Mouse (Mus musculus) heart, embryonic 16.5 days (tissue): ENCODE results near the gene Retreg1. TPM values are rescaled to one million over a fixed set of nuclear protein-coding genes. Genes with fewer than 3 reads are reported as not detected.
"Not testable (repeated sequence)": the region's sequence is repeated elsewhere in the genome, so short reads cannot be mapped to it uniquely, and the experiment has no call there.

Experiments
- ATAC-seq: fragments of 200-750 bp; cut with Nextera tagmentation; replicated peaks from 2 replicates; pipeline ENCODE4 v1.8.0; 2017; ENCODE audit warnings: moderate number of reproducible peaks; ENCODE audit not compliant: insufficient read depth, low FRiP score; ENCODE audit errors: extremely low read depth
- H3K27ac ChIP-seq: fragments of 300-500 bp; sonication (generic); 2 replicates; pipeline ENCODE4 v1.5.1; 2014; ENCODE audit warnings: mild to moderate bottlenecking, low read length, control low read depth, moderate library complexity
- H3K27me3 ChIP-seq: fragments of 300-500 bp; sonication (generic); 2 replicates; pipeline ENCODE4 v1.6.1; 2014; ENCODE audit warnings: low read length, mixed read lengths; ENCODE audit not compliant: control insufficient read depth, insufficient read depth
- H3K36me3 ChIP-seq: fragments of 300-500 bp; sonication (generic); 2 replicates; pipeline ENCODE4 v1.6.1; 2014; ENCODE audit not compliant: control insufficient read depth, insufficient read depth
- H3K4me1 ChIP-seq: fragments of 300-500 bp; sonication (generic); 2 replicates; pipeline ENCODE4 v1.6.1; 2014; ENCODE audit warnings: low read length, mixed read lengths; ENCODE audit not compliant: control insufficient read depth, insufficient read depth
- H3K4me2 ChIP-seq: fragments of 300-500 bp; sonication (generic); 2 replicates; pipeline ENCODE4 v1.6.1; 2014; ENCODE audit warnings: low read depth, mild to moderate bottlenecking, control low read depth, low read length
- H3K4me3 ChIP-seq: fragments of 300-500 bp; sonication (generic); 2 replicates; pipeline ENCODE4 v1.5.1; 2014; ENCODE audit warnings: mild to moderate bottlenecking, control low read depth, low read length
- H3K9ac ChIP-seq: fragments of 300-500 bp; sonication (generic); 2 replicates; pipeline ENCODE4 v1.6.1; 2014; ENCODE audit warnings: low read length, control low read depth
- H3K9me3 ChIP-seq: fragments of 300-500 bp; sonication (generic); replicated peaks from 2 replicates; pipeline ENCODE4 v1.6.1; 2016; ENCODE audit warnings: low read length; ENCODE audit not compliant: control insufficient read depth
- WGBS: fragments of 180-500 bp; shearing (Covaris S2); extraction: QIAGEN DNeasy Blood & Tissue Kit; methylation state at CpG from one replicate; pipeline ENCODE4 v1.1.7; 2014; 5-methylcytosine and 5-hydroxymethylcytosine counted together
- polyA plus RNA-seq: library from polyadenylated mRNA; unstranded; fragments of >200 nt; fragmentation: Nextera tagmentation; extraction: Ambion mirVana; gene quantifications from 2 replicates; pipeline ENCODE4 v1.2.1, GENCODE M21; 2015

Gene Retreg1
- polyA plus RNA-seq, 1 experiment from 2014 or later = 97.5 TPM

- Histone ChIP-seq H3K27ac (no peak overlapping the region), H3K4me1 (peaks cover 29% of the 10 kb centered on the region), H3K36me3 (no peaks in the 10 kb centered on the region), H3K4me2 (no peak overlapping the region), H3K9me3 (no peaks in the 10 kb centered on the region), H3K4me3 (no peak overlapping the region), H3K27me3 (no peaks in the 10 kb centered on the region), H3K9ac (no peak overlapping the region)
- WGBS = 19% methylated on average over 5 of the region's 5 CpGs
- ATAC-seq = peak; percentile 74
Measured at GRCm38 (mm10) chr15:25959375-25959774, 116.4 kb downstream of the Retreg1 start.

GRCm38 (mm10) chr15:25960231-25960630 lies 117.3 kb downstream of the Retreg1 start:
- Histone ChIP-seq H3K9me3 (no peaks in the 10 kb centered on the region), H3K4me1 (peaks cover 22% of the 10 kb centered on the region), H3K4me2 (no peak overlapping the region), H3K4me3 (no peak overlapping the region), H3K27me3 (no peaks in the 10 kb centered on the region), H3K36me3 (0 out of 2 replicates have a peak, but pooled peaks cover 3% of the 10 kb centered on the region), H3K9ac (no peak overlapping the region), H3K27ac (no peak overlapping the region)
- 75% methylated on average over 5 of the region's 5 CpGs for WGBS
- ATAC-seq = no peak

GRCm38 (mm10) chr15:25966220-25966774 lies 123.3 kb downstream of the Retreg1 start:
- Histone ChIP-seq H3K27ac (peak overlapping the region; percentile 7; the same call in 1 of the 2 replicates), H3K4me3 (no peak overlapping the region), H3K27me3 (no peaks in the 10 kb centered on the region), H3K4me1 (peaks cover 12% of the 10 kb centered on the region), H3K4me2 (no peak overlapping the region), H3K36me3 (peaks cover 9% of the 10 kb centered on the region), H3K9me3 (no peaks in the 10 kb centered on the region), H3K9ac (no peak overlapping the region)
- 39% methylated on average over 6 of the region's 6 CpGs for WGBS
- no peak; the same call in 1 of the 2 replicates for ATAC-seq

- 77% methylated on average over 9 of the region's 9 CpGs for WGBS
- H3K4me3 ChIP-seq = no peak overlapping the region
- H3K4me2 ChIP-seq = no peak overlapping the region
- no peak overlapping the region for H3K27ac ChIP-seq
- H3K9me3 ChIP-seq = no peaks in the 10 kb centered on the region
- peaks cover 17% of the 10 kb centered on the region for H3K36me3 ChIP-seq
- no peak overlapping the region for H3K9ac ChIP-seq
- H3K4me1 ChIP-seq = peaks cover 9% of the 10 kb centered on the region
- no peaks in the 10 kb centered on the region for H3K27me3 ChIP-seq
- ATAC-seq = no peak
Measured at GRCm38 (mm10) chr15:25971596-25971995, 128.6 kb downstream of the Retreg1 start.

- H3K36me3 ChIP-seq = peaks cover 17% of the 10 kb centered on the region
- no peak overlapping the region for H3K4me3 ChIP-seq
- no peak overlapping the region for H3K9ac ChIP-seq
- no peak overlapping the region for H3K27ac ChIP-seq
- no peaks in the 10 kb centered on the region for H3K27me3 ChIP-seq
- no peak overlapping the region for H3K4me2 ChIP-seq
- H3K4me1 ChIP-seq = peaks cover 5% of the 10 kb centered on the region
- ATAC-seq = no peak
- no peaks in the 10 kb centered on the region for H3K9me3 ChIP-seq
- WGBS = 79% methylated on average over 5 of the region's 5 CpGs
Measured at GRCm38 (mm10) chr15:25972758-25973157, 129.8 kb downstream of the Retreg1 start.

- no peak overlapping the region for H3K4me3 ChIP-seq
- ATAC-seq = no peak
- peaks cover 5% of the 10 kb centered on the region for H3K4me1 ChIP-seq
- H3K9me3 ChIP-seq = no peaks in the 10 kb centered on the region
- no peak overlapping the region for H3K9ac ChIP-seq
- H3K27me3 ChIP-seq = no peaks in the 10 kb centered on the region
- H3K36me3 ChIP-seq = peaks cover 17% of the 10 kb centered on the region
- H3K27ac ChIP-seq = no peak overlapping the region
- H3K4me2 ChIP-seq = no peak overlapping the region
- WGBS = 93% methylated on average over 4 of the region's 4 CpGs
Measured at GRCm38 (mm10) chr15:25974352-25974751, 131.4 kb downstream of the Retreg1 start.

GRCm38 (mm10) chr15:25975810-25976209 lies 132.8 kb downstream of the Retreg1 start:
- Histone ChIP-seq H3K4me3 (no peak overlapping the region), H3K27ac (no peak overlapping the region), H3K27me3 (no peaks in the 10 kb centered on the region), H3K9ac (no peak overlapping the region), H3K4me1 (peaks cover 5% of the 10 kb centered on the region), H3K9me3 (no peaks in the 10 kb centered on the region), H3K4me2 (no peak overlapping the region), H3K36me3 (peaks cover 13% of the 10 kb centered on the region)
- ATAC-seq = no peak; the same call in 1 of the 2 replicates
- 39% methylated on average over 6 of the region's 6 CpGs for WGBS

GRCm38 (mm10) chr15:25983614-25984013 lies 140.6 kb downstream of the Retreg1 start:
- peak; percentile 1; the same call in 1 of the 2 replicates for ATAC-seq
- H3K9ac ChIP-seq = peak overlapping the region; percentile 87
- peak overlapping the region; percentile 90 for H3K4me3 ChIP-seq
- peaks cover 14% of the 10 kb centered on the region for H3K4me1 ChIP-seq
- H3K27me3 ChIP-seq, H3K9me3 ChIP-seq: not testable (repeated sequence)
- WGBS = 14% methylated on average over 6 of the region's 6 CpGs
- peak overlapping the region; percentile 86 for H3K27ac ChIP-seq
- H3K36me3 ChIP-seq = peaks cover 11% of the 10 kb centered on the region
- H3K4me2 ChIP-seq = peak overlapping the region; percentile 66

- under 1% methylated on average over 57 of the region's 57 CpGs for WGBS
- H3K4me1 ChIP-seq = peaks cover 14% of the 10 kb centered on the region
- H3K9ac ChIP-seq = peak within 1 kb of the TSS; percentile 94
- H3K9me3 ChIP-seq = no peaks in the 10 kb centered on the region
- H3K36me3 ChIP-seq = peaks cover 12% of the 10 kb centered on the region
- H3K27ac ChIP-seq = peak within 1 kb of the TSS; percentile 93
- peak within 1 kb of the TSS; percentile 90 for H3K4me3 ChIP-seq
- H3K4me2 ChIP-seq = peak within 1 kb of the TSS; percentile 70
- ATAC-seq = peak; percentile 96
- H3K27me3 ChIP-seq = no peaks in the 10 kb centered on the region
Measured at GRCm38 (mm10) chr15:25984067-25984733, 141.2 kb downstream of the Retreg1 start, which contains the start of gene Zfp622. Zfp622 (plus strand) TSS chr15:25984366.
